Mouse (Mus musculus): ENCODE results near the gene Icam1. TPM values are rescaled to one million over a fixed set of nuclear protein-coding genes. Genes with fewer than 3 reads are reported as not detected.

Gene Icam1
- total RNA-seq, 1 experiment from 2014 or later = 14.8 TPM

GRCm38 (mm10) chr9:21017177-21017575 lies 1.4 kb downstream of the Icam1 start:
- ATAC-seq (replicated peaks; ENCODE audit: low read depth, poor library complexity, severe bottlenecking) = 0 out of 2 replicates have a peak, but pooled peaks have one; percentile 9

GRCm38 (mm10) chr9:21018600-21018999 lies 2.8 kb downstream of the Icam1 start:
- no peak for ATAC-seq (replicated peaks; ENCODE audit: low read depth, poor library complexity, severe bottlenecking)

- no peak for ATAC-seq (replicated peaks; ENCODE audit: low read depth, poor library complexity, severe bottlenecking)
Measured at GRCm38 (mm10) chr9:21021363-21021762, 5.6 kb downstream of the Icam1 start.

- no peak for ATAC-seq (replicated peaks; ENCODE audit: low read depth, poor library complexity, severe bottlenecking)
Measured at GRCm38 (mm10) chr9:21022288-21022687, 6.5 kb downstream of the Icam1 start.

GRCm38 (mm10) chr9:21022726-21023125 lies 6.9 kb downstream of the Icam1 start:
- no peak for ATAC-seq (replicated peaks; ENCODE audit: low read depth, poor library complexity, severe bottlenecking)

- ATAC-seq (replicated peaks; ENCODE audit: low read depth, poor library complexity, severe bottlenecking) = no peak
Measured at GRCm38 (mm10) chr9:21025258-21025810, 9.5 kb downstream of the Icam1 start.

- no peak for ATAC-seq (replicated peaks; ENCODE audit: low read depth, poor library complexity, severe bottlenecking)
Measured at GRCm38 (mm10) chr9:21026849-21027248, 11.1 kb downstream of the Icam1 start.

- no peak for ATAC-seq (replicated peaks; ENCODE audit: low read depth, poor library complexity, severe bottlenecking)
Measured at GRCm38 (mm10) chr9:21027774-21028290, 12.0 kb downstream of the Icam1 start.

- no peak for ATAC-seq (replicated peaks; ENCODE audit: low read depth, poor library complexity, severe bottlenecking)
Measured at GRCm38 (mm10) chr9:21028560-21029110, 12.8 kb downstream of the Icam1 start.

- peak; percentile 46 for ATAC-seq (replicated peaks; ENCODE audit: low read depth, poor library complexity, severe bottlenecking)
Measured at GRCm38 (mm10) chr9:21029291-21030054, 13.7 kb downstream of the Icam1 start, which contains the start of gene Icam4. Gene Icam4 (plus strand): TSS chr9:21029373.

GRCm38 (mm10) chr9:21030055-21030600 lies 14.3 kb downstream of the Icam1 start:
- 0 out of 2 replicates have a peak, but pooled peaks have one; percentile 6 for ATAC-seq (replicated peaks; ENCODE audit: low read depth, poor library complexity, severe bottlenecking)

- peak; percentile 65 for ATAC-seq (replicated peaks; ENCODE audit: low read depth, poor library complexity, severe bottlenecking)
Measured at GRCm38 (mm10) chr9:21030781-21031250, 15.0 kb downstream of the Icam1 start.

- peak; percentile 19 for ATAC-seq (replicated peaks; ENCODE audit: low read depth, poor library complexity, severe bottlenecking)
Measured at GRCm38 (mm10) chr9:21031251-21031895, 15.6 kb downstream of the Icam1 start.

- ATAC-seq (replicated peaks; ENCODE audit: low read depth, poor library complexity, severe bottlenecking) = no peak
Measured at GRCm38 (mm10) chr9:21031896-21032351, 16.1 kb downstream of the Icam1 start, which contains the start of gene Icam5. Gene Icam5 (plus strand): TSS chr9:21032073.

GRCm38 (mm10) chr9:21032491-21032890 lies 16.7 kb downstream of the Icam1 start:
- ATAC-seq (replicated peaks; ENCODE audit: low read depth, poor library complexity, severe bottlenecking) = no peak

GRCm38 (mm10) chr9:21033136-21033535 lies 17.4 kb downstream of the Icam1 start:
- ATAC-seq (replicated peaks; ENCODE audit: low read depth, poor library complexity, severe bottlenecking) = peak; percentile 37

GRCm38 (mm10) chr9:21034481-21035085 lies 18.8 kb downstream of the Icam1 start:
- ATAC-seq (replicated peaks; ENCODE audit: low read depth, poor library complexity, severe bottlenecking) = no peak

- ATAC-seq (replicated peaks; ENCODE audit: low read depth, poor library complexity, severe bottlenecking) = no peak
Measured at GRCm38 (mm10) chr9:21035586-21035985, 19.8 kb downstream of the Icam1 start.

GRCm38 (mm10) chr9:21036161-21036560 lies 20.4 kb downstream of the Icam1 start:
- ATAC-seq (replicated peaks; ENCODE audit: low read depth, poor library complexity, severe bottlenecking) = no peak

- ATAC-seq (replicated peaks; ENCODE audit: low read depth, poor library complexity, severe bottlenecking) = no peak
Measured at GRCm38 (mm10) chr9:21036666-21037065, 20.9 kb downstream of the Icam1 start.

Data from common myeloid progenitor, adult 5-6 weeks (primary cell).